Mouse (Mus musculus) megakaryocyte progenitor cell, adult 5-6 weeks (primary cell): Measurements from ENCODE around the gene B4galnt2. TPM values are rescaled to one million over a fixed set of nuclear protein-coding genes. Genes with fewer than 3 reads are reported as not detected.

Source experiments
- ATAC-seq: replicated peaks from 2 replicates; pipeline ENCODE4 v1.8.0; 2016; ENCODE audit warnings: mild to moderate bottlenecking, moderate TSS enrichment, inconsistent platforms; ENCODE audit not compliant: poor library complexity
- total RNA-seq, 2 experiments: library from RNA; stranded (forward) in 1 of 2; stranded (reverse) in 1 of 2; fragments of 157-497, 149-512 nt in 1 of 2; fragments of 200-1000 nt in 1 of 2; gene quantifications; 2 replicates each; pipeline versions ENCODE4 v1.2.3 to v1.2.4; 2015 to 2017

The B4galnt2 gene
- total RNA-seq, 2 experiments from 2014 or later: not detected

DNA sequence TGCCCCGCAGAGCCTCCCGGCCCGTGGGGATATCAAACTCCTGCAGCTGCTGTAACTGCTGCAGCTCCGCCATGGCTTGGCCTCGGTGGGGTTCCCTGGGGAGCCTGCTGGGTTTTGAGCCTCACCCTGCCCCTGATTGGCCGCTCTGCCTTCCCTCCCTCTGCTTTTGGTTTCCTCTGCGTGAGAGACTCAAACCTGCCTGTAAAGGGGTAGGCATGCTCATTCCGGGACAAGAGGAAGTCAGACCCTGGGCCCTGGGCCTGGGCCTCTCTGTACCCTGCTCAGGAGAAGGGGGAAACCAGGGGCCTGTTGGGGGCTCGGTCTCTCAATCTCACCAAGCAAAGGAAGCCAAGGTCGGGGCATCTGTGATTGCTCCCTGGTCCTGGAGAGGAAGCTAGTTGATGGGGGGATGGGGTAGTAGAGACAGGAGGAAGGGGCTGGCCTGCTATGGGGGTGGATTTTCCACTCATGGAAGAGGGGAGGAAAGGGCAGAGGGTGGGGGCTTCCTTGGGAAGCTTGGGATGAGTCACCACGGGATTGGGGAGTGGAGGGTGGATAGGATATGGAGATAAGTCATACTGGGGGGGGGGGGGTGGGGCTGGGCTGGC, 72.5 kb downstream of the B4galnt2 start, which contains the start of gene Abi3:
Abi3 (minus strand) TSS at position 403 of the 608 bp plus-strand sequence.
- ATAC-seq: peak; percentile 80

DNA sequence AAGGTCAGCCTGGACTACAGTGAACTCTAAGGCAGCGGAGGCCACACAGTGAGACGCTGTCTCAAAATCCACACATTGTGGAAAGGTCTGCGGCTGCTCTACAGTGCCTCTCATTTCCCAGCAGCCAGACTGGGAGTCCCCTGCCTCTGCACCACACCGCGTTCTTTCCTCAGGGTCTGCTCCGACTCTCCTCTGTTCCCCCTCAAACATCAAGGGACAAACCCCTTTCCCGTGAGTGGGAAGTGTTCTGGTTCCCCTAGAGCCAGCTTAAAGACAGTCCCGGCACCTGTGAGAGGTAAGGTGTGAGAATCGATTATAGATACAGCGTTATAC, 73.2 kb downstream of the B4galnt2 start:
- ATAC-seq: no peak

DNA sequence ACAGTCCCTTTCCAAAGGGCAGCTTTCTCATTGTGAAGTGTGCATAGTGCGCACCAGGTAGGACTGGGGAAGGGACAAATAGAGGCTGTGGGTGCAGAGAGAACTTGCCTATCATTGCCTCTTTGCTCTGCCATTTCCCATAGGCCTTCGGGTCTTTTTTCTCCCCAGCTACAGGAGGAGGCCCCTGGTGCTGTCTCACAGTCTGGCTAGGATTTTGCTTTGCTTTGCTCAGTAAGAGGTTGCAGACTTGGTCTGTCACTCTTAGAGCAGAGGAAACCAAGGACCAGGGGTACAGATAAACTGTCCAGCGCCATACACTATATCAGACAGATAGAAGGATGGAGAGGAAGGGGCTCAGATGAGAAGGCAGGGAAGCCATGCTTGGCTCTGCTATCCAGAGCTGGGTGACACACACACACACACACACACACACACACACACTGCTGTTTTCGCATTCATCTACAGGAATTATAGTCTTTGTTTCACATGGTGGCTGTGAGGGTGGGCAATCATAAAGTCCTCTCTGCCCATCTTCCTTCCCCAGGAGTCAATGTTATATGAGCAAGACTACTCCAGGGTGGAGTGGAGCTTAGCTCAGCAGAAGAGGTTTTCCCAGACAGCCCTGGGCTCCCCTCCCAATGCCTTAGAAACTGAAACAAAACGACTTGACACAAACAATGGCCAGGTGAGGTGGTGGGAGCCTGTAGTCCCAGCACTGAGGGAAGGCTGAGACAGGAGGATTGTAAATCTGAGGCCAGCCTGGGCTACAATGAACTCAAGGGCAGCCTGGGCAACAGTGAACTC, 73.8 kb downstream of the B4galnt2 start:
- ATAC-seq: no peak

DNA sequence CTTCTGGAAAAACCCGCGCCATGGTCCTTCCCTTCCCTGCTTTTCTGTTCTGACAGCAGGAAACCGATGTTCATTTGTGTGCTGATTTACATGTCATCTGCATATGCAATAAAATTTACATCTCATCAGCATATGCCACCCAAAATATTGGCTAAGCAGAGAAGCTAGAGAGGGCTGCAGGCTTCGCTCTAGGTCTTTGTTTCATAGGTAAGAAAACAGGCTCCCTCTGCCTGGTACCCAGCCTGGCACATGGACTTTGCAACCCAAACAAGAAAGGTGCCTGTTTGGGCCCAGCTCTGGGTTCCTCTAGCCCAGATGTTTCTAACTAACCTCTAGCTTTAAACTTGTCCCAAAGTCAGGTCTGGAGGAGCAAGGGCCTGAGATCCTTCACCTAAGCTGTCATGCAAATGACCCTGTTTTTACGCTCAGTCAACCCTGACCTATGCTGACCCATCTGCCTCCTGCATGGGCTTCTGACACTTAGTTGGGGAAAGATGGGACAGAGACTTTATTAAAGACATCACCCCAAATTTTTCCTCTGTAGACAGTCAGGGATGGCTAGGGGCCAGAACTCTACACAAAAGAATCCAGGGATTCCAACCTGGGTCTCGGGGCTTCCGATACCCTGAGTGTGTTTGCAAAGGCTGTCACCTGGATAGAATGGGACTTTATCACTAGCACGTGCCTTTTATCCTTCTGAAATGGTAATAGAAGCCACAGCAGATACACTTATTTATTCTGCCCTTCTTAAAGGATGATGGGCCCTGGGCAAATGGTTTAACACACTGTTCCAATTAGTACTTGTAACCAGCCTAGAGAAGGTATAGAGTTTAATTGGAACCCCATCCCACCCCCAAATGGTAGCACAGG, 75.5 kb downstream of the B4galnt2 start:
- no peak for ATAC-seq

DNA sequence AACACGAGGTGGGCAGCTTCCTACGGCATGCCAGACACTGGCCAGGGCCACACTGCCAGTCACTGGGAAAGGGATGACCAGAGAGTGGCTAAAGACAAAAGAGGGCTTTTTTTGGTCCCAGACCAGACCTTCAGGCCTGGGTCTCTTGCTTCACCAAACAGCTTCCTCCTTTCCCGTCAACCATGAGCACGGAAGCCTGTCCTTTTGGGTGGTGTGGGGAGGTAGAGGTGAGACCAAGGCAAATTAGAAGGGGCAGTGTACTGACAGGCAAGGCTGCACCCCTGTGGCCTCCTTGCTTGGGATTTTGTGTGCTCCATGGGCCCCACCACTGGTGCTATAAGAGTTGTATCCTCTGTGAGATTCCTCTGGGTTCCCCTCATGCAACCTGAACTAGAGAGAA, 76.1 kb downstream of the B4galnt2 start:
- no peak for ATAC-seq

DNA sequence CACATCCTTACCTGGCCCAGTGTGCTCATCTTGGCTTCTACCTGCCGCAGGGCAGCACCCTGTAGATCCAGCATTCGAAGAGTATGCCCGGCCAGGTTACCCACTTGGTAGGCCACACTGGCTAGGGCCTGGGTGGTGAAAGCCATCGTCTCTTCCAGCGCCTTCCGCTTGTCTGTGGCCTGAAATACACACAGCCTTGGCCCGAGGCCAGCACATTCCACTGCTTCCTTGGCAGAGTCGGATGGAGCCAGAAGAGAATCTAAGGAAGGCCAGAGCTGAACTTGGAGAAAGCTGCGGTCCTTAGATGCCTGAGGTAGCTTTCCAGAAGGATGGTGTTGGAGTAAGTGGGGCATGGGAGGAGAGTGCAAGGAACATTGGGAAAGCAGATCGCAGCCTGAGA, 77.6 kb downstream of the B4galnt2 start, which contains the start of gene Gngt2:
Gngt2 (plus strand) TSS at position 158 of the 400 bp plus-strand sequence.
- no peak for ATAC-seq

DNA sequence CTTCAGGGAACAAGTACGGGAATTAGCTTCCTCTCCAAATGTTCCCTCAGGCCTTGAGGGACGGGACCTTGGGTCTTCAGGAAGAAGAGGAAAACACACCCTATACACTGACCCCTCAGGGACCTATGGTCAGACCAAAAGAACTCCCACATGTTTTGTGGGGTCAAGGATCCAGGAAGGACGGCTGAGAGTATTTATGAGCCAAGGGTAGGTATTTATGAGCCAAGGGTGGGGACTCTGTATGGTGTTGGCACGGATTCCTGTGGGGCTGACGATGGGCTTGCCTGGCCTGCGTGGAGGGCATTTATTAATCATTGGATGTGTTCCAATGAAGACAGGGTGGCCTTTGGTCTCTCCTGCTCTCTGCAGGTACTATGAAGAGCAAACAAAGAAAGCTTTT, 78.3 kb downstream of the B4galnt2 start:
- no peak for ATAC-seq

DNA sequence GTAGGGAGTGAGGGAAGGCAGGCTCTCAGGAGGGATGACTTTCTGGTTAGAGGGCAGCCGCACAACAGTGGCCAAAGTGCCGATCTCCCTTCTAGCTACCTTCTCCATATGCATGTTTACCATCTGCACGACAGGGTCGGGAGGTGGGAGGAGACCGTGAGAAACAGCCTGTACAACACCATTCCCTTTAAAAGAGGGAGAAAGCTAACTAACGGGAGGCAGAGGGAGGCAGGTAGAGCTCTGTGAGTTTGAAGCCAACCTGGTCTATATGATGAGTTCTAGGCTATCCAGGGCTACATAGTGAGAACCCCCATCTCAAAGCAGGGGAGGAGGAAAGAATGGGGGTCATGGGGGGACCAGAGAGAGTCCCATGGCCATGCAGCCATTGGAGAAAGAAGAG, 78.9 kb downstream of the B4galnt2 start:
- no peak for ATAC-seq

DNA sequence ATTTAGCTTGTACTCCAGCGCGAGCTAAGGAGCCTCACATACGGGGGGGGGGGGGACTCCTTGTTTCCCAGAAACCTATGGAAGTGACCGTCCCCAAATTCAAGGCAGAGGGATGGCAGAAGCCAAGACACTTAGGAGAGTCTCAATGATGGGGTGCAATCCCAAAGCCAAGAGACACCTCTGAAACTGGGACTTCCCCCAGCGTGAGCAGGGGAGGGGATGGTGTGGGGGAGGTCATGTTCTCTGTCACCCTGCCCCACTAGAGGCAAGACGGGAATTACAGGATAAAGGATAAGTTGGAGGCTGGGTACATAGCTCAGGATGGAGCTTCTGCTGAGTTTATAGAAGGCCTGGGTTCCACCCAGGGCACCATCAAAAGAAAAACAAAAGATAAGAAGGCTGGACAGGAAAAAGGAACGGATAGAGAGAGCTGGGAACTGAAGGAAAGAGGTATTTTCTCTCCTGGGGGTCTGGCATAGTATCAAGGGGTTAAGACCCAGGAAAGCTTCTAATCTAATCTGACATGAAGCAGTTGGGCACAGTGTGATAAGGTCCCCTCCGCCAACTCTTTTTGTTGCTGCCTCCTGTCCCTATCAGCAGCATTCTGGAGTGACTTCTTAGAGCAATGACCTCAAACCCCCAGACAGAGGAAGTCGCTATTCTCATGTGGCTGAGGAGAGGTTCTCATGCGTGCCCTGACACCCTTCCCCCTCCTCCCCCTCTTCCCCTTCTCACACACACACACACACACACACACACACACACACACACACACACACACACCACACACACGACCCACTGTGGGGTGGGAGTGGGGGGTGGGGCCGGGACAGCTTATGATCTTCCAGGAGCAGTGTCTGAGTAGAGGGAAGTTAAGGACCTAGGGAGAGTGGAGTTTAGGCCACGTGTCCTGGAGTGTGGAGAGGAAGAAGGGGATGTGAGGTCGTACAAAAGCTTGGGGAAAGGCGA, 79.7 kb downstream of the B4galnt2 start:
- peak; percentile 51 for ATAC-seq

DNA sequence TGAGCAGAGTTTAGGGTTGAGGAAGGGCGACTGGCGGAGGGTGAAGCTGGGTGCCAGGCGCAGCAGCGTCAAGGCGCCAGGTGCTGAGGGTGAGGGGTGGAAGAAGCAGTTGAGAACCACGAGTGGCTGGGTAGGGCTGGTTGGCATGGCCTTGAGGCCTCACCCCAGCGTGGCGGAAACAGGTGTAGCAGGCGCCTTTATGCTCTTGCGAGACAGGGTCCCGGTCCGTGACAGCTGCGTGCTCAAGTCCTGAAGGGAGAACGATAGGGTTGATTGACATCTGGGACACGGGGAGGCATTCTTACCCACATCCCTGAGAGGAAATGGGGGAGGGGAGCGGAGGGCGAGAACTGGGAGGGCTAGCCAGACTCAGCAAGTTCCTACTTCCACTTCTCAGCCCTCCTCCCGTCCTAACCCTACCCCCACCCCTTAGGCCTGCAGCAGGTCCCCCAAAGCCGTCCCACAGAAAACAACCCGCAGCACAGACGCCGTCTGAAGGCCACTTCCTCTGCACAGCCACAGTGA, 80.5 kb downstream of the B4galnt2 start:
- ATAC-seq: peak; percentile 58

DNA sequence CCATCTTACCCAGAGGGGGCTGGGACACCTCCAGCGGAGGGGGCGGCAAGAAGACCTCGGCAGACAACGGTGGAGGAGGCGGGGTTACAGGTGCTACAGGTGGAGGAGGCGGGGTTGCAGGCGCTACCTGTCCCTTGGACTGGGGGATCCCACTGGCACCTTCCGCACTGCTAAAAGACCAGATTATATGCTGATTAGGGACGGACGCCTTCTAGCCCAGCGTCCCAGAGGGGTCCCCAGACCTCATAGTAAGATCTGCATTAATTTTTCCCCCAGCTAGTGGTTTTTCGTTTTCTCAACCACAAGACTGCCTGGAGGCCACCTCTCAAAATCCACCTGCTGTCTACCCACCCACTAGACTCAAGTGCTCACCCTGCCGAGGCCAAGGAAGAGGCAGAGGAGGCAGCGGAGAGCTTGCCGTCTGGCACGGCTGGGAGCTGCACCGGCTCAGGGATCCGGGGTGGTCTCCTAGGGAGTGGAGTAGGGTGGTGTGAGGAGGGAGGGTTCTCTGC, 81.0 kb downstream of the B4galnt2 start:
- no peak for ATAC-seq

DNA sequence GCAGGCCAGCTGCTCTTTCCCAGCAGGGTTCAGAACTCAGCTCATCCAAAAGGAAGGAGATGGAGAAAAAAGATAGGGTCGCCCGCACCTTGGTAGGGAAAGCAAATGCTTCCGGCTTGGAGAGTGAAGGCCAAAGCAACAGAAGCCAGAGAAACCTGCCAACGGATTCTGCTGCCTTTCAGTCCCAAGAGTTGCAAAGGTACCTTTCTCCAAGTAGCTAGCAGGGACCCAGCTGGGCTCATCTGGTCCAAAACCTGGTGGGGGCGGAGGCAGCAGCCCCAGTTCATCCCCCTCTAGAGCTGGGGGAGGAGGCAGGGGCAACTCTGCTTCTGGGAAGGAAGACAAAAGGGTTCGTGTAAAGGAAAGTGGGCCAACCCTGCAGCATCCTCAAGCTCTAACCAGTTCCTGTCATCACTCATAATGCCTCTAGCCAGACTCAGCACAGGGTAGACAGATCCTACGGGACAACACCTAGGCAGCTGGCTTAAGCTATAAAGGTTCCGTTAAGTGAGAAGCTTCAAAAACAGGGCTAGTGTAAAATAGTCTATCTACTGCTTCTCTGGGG, 81.6 kb downstream of the B4galnt2 start:
- no peak for ATAC-seq

DNA sequence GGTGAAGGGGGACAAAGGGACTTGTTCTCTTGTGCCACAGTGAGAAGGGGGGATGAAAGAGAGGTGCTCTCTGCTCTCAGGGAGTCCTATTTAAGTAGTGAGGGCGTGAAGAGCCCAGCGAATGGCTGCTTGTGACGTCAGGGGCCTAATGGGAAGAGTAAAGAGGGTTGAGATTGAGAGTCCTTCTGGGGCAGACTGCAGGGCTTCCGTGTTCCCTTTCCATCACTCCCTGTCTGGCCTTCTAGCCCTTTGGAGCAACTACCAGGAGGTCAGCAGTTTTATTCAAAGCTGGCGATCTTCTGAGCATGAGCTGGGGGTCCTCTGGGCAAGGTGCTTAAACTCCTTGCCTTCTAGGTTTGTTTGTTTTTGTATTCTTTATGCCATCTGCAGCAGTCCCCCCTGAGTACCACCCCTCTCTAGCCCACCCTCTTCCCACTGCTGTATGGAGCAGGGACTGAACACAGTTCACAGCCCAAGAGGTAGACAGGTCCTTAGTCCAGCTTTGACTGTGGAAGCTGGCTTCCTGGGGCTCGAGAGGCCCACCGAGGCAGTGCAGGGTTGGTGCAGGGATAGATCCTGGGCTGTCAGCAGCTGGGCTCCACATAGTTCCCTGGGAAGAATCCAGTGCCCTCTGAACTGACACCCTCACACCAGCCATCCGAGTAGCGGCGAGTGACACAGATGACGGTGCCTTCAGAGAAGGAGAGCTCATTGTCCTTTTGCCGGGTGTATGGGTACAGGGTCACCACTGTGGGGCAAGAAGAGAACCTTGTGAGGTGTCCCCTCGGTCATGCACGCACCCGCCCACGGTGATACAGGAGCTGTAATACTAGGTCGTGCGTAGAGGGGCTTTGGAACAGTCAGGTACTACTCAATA, 82.3 kb downstream of the B4galnt2 start:
- ATAC-seq: no peak

DNA sequence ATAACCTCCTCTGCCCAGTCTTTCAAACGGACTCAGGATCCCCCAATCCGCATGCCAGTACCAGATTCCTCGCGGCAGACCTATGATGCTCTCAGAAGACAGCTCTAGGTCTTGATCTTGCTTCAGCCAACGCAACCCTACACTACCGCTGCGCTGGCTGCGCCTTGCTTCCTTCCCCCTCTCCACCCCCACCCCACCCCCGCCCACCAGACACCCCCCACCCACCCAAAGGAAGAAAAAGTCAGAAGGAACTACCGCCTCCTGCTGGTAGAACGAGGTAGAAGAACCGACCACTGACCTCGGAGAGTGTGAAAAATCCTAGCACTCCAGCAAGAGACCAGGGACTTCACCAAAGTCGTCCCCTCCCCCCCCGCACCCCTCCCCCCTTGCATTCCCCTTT, 83.0 kb downstream of the B4galnt2 start:
- no peak for ATAC-seq

DNA sequence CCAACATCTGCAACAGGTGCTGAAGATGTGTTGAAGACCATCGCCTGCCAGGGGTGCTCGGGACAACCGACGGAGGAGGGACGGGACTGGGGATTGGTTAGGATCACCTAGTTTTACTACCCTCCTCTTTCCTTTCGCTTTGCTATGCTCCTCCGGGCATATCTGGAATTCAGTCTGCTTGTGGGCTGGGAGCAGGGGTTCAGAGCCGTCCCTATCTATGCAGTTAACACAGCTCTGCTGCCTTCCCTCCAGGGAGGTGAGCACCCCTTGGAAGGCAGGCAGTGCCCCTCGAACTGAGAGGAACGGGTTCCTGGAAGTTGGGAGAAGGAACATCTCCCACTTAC, 83.4 kb downstream of the B4galnt2 start:
- no peak for ATAC-seq

DNA sequence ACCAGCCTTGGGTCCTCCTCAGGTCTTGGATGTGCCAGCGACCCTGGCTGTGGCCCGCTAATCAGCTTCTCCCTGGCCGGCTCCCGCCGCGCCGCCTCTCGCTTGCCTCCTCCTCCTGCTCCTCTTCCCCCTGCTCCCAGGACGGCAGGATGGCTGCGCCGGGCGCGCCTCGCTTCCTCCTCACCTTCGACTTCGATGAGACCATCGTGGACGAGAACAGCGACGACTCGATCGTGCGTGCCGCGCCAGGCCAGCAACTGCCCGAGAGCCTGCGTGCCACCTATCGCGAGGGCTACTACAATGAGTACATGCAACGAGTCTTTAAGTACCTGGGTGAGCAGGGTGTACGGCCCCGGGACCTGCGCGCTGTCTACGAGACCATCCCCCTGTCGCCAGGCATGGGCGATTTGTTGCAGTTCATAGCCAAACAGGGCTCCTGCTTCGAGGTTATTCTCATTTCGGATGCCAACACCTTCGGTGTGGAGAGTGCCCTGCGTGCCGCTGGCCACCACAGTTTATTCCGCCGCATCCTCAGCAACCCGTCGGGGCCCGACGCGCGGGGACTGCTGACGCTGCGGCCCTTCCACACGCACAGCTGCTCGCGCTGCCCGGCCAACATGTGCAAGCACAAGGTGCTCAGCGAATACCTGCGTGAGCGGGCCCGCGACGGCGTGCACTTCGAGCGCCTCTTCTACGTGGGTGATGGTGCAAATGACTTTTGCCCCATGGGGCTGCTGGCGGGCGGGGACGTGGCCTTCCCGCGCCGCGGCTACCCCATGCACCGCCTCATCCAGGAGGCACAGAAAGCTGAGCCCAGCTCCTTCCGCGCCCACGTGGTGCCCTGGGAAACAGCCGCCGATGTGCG, 84.0 kb downstream of the B4galnt2 start:
- no peak for ATAC-seq

DNA sequence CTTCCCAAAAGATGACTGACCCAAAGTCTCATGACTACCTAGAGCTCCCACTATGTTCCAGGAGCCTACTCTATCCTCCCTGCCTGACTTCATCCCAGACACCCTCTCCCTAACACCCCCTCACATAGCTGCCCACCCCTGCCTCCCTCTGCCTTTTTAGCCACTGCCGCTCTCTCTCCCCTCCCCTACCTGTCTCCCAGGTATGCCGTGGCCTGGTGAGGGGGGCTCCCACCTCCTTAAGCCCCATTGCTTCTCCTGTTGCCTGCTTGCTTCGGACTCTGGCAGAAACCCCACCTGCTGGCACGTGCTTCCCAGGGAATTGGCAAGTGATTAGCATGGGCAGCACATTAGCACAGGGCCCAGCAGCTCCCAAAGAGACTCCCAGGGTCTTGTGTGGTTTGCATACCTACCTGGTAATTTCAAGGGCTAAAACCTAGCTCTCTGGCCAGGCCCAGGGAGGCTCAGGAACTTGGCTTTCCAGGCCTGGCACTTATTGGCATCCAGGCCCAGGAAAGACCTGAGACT, 85.1 kb downstream of the B4galnt2 start:
- no peak for ATAC-seq
